Mouse (Mus musculus) small intestine, adult 2 months (tissue): ENCODE measurements around the gene Rtp3.

ENCODE experiments used
- CTCF ChIP-seq: fragments of 200-500 bp; IDR thresholded peaks from 2 replicates; pipeline ENCODE4 v1.5.1; 2012; ENCODE audit warnings: low read depth, mild to moderate bottlenecking, control low read depth, inconsistent platforms, low read length, moderate library complexity, mixed read lengths; ENCODE audit not compliant: insufficient replicate concordance, insufficient read length; ENCODE audit errors: extremely low read depth
- POLR2A ChIP-seq: fragments of 200-500 bp; IDR thresholded peaks from 2 replicates; pipeline ENCODE4 v1.6.1; 2012; ENCODE audit warnings: low read depth, mild to moderate bottlenecking, control low read depth, inconsistent platforms, low read length, moderate library complexity

GRCm38 (mm10) chr9:110989141-110989540, 1.2 kb downstream of the Rtp3 start:
- TF ChIP-seq POLR2A, result no peak
- no peak for TF ChIP-seq CTCF
